Mouse (Mus musculus) CH12.LX (cell line): ENCODE data around the gene Zscan20. TPM values are rescaled to one million over a fixed set of nuclear protein-coding genes. Genes with fewer than 3 reads are reported as not detected.

Experiments used
- DNase-seq: peaks from one replicate; pipeline ENCODE4 v3.0.0-alpha.2; 2013; ENCODE audit errors: extremely low read depth
- H3K27ac ChIP-seq: 2 replicates; pipeline ENCODE4 v1.5.1; 2012; ENCODE audit warnings: low read depth, mild to moderate bottlenecking, control low read depth, moderate library complexity; ENCODE audit not compliant: insufficient read depth
- H3K27me3 ChIP-seq: replicated peaks from 2 replicates; pipeline ENCODE3; 2012; ENCODE audit warnings: inconsistent platforms
- H3K36me3 ChIP-seq, 2 experiments: replicated peaks in 1 of 2; 2 replicates each; pipeline versions ENCODE3 to v1.6.1; 2012; ENCODE audit warnings: inconsistent platforms in 1 of 2, low read length in 1 of 2, mild to moderate bottlenecking in 1 of 2, mixed read lengths in 1 of 2, moderate library complexity in 1 of 2; ENCODE audit not compliant: control insufficient read depth in 1 of 2, insufficient read depth in 1 of 2
- H3K4me1 ChIP-seq, 2 experiments: 2 replicates each; pipeline ENCODE4 v1.6.1; 2012; ENCODE audit warnings: inconsistent platforms in 1 of 2, moderate library complexity in 1 of 2; ENCODE audit not compliant: insufficient read depth in 2 of 2, control insufficient read depth in 1 of 2
- H3K4me2 ChIP-seq: 2 replicates; pipeline ENCODE4 v1.6.1; 2012; ENCODE audit warnings: low read depth, mild to moderate bottlenecking, control low read depth; ENCODE audit not compliant: poor library complexity, insufficient read depth, severe bottlenecking
- H3K4me3 ChIP-seq, 3 experiments: fragments of 150-350 bp in 1 of 3; sonication (generic) in 1 of 3; replicated peaks in 1 of 3; 2 replicates each; pipeline versions ENCODE3 to v1.5.1; 2011 to 2012; ENCODE audit warnings: low read depth in 2 of 3, low read length in 2 of 3, mild to moderate bottlenecking in 2 of 3, moderate library complexity in 2 of 3, control low read depth in 1 of 3, improper control_type of control experiment in 1 of 3, inconsistent platforms in 1 of 3, mixed read lengths in 1 of 3; ENCODE audit not compliant: poor library complexity in 1 of 3
- H3K79me2 ChIP-seq: replicated peaks from 2 replicates; pipeline ENCODE4 v1.6.1; 2012; ENCODE audit warnings: mild to moderate bottlenecking, moderate library complexity; ENCODE audit not compliant: control insufficient read depth, poor library complexity, insufficient read depth, severe bottlenecking; ENCODE audit errors: extremely low read depth
- H3K9ac ChIP-seq: 2 replicates; pipeline ENCODE4 v1.6.1; 2012; ENCODE audit warnings: low read depth, mild to moderate bottlenecking, control low read depth, moderate library complexity; ENCODE audit not compliant: insufficient read depth
- H3K9me3 ChIP-seq: replicated peaks from 2 replicates; pipeline ENCODE3; 2012; ENCODE audit warnings: low read length, inconsistent platforms, mixed read lengths
- BHLHE40 ChIP-seq: IDR thresholded peaks from 2 replicates; pipeline ENCODE4 v1.6.1; 2011; ENCODE audit warnings: mild to moderate bottlenecking, low read depth, low read length, improper control_type of control experiment
- CHD2 ChIP-seq: IDR thresholded peaks from 2 replicates; pipeline ENCODE4 v1.6.1; 2011; ENCODE audit warnings: low read length, improper control_type of control experiment
- CTCF ChIP-seq, 2 experiments: IDR thresholded peaks in 1 of 2; conservative IDR thresholded peaks in 1 of 2; 2 replicates each; pipeline ENCODE4 v1.5.1; 2011 to 2012; ENCODE audit warnings: low read depth in 2 of 2, low read length in 2 of 2, improper control_type of control experiment in 1 of 2, inconsistent platforms in 1 of 2, mild to moderate bottlenecking in 1 of 2, moderate library complexity in 1 of 2
- E2F4 ChIP-seq: IDR thresholded peaks from 2 replicates; pipeline ENCODE4 v1.6.1; 2011; ENCODE audit warnings: low read depth, low read length, improper control_type of control experiment; ENCODE audit not compliant: insufficient replicate concordance
- ELF1 ChIP-seq: IDR thresholded peaks from 2 replicates; pipeline ENCODE4 v1.6.1; 2014; ENCODE audit warnings: low read depth, mild to moderate bottlenecking, inconsistent platforms, low read length, improper control_type of control experiment
- EP300 ChIP-seq: IDR thresholded peaks from 2 replicates; pipeline ENCODE4 v1.6.1; 2011; ENCODE audit warnings: low read length, improper control_type of control experiment
- ETS1 ChIP-seq: conservative IDR thresholded peaks from 2 replicates; pipeline ENCODE4 v1.6.1; 2012; ENCODE audit warnings: low read depth, mild to moderate bottlenecking, inconsistent platforms, low read length, improper control_type of control experiment, moderate library complexity
- GABPA ChIP-seq: IDR thresholded peaks from 2 replicates; pipeline ENCODE4 v1.6.1; 2012; ENCODE audit warnings: low read depth, low read length, improper control_type of control experiment, inconsistent platforms; ENCODE audit not compliant: insufficient replicate concordance
- IRF4 ChIP-seq: IDR thresholded peaks from 2 replicates; pipeline ENCODE4 v1.6.1; 2014; ENCODE audit warnings: low read depth, mild to moderate bottlenecking, inconsistent platforms, low read length, improper control_type of control experiment
- JUND ChIP-seq: conservative IDR thresholded peaks from 2 replicates; pipeline ENCODE4 v1.6.1; 2011; ENCODE audit warnings: low read depth, low read length, improper control_type of control experiment
- MAX ChIP-seq: IDR thresholded peaks from 2 replicates; pipeline ENCODE4 v1.6.1; 2011; ENCODE audit warnings: low read length, improper control_type of control experiment
- MXI1 ChIP-seq: IDR thresholded peaks from 2 replicates; pipeline ENCODE4 v1.6.1; 2011; ENCODE audit warnings: mild to moderate bottlenecking, low read depth, low read length, improper control_type of control experiment
- NELFE ChIP-seq: IDR thresholded peaks from 2 replicates; pipeline ENCODE4 v1.6.1; 2011; ENCODE audit warnings: low read depth, low read length, improper control_type of control experiment
- NRF1 ChIP-seq: IDR thresholded peaks from 2 replicates; pipeline ENCODE4 v1.6.1; 2014; ENCODE audit warnings: low read depth, mild to moderate bottlenecking, inconsistent platforms, low read length, improper control_type of control experiment, moderate library complexity
- PAX5 ChIP-seq: IDR thresholded peaks from 2 replicates; pipeline ENCODE4 v1.6.1; 2012; ENCODE audit warnings: low read length, inconsistent platforms, mixed read lengths
- POLR2A ChIP-seq: IDR thresholded peaks from 2 replicates; pipeline ENCODE4 v1.6.1; 2011; ENCODE audit warnings: low read depth, mild to moderate bottlenecking, improper control_type of control experiment, low read length
- POLR2AphosphoS2 ChIP-seq: IDR thresholded peaks from 2 replicates; pipeline ENCODE4 v1.6.1; 2011; ENCODE audit warnings: low read depth, low read length, improper control_type of control experiment
- RAD21 ChIP-seq: IDR thresholded peaks from 2 replicates; pipeline ENCODE4 v1.6.1; 2011; ENCODE audit warnings: low read depth, mild to moderate bottlenecking, low read length, improper control_type of control experiment, moderate library complexity
- TCF12 ChIP-seq: IDR thresholded peaks from 2 replicates; pipeline ENCODE4 v1.6.1; 2014; ENCODE audit warnings: low read depth, mild to moderate bottlenecking, inconsistent platforms, low read length, improper control_type of control experiment
- USF1 ChIP-seq: IDR thresholded peaks from 2 replicates; pipeline ENCODE4 v1.6.1; 2014; ENCODE audit warnings: low read depth, mild to moderate bottlenecking, inconsistent platforms, low read length, improper control_type of control experiment
- USF2 ChIP-seq: conservative IDR thresholded peaks from 2 replicates; pipeline ENCODE4 v1.6.1; 2011; ENCODE audit warnings: low read depth, low read length, improper control_type of control experiment
- ZC3H11A ChIP-seq: IDR thresholded peaks from 2 replicates; pipeline ENCODE4 v1.6.1; 2012; ENCODE audit warnings: low read depth, mild to moderate bottlenecking, inconsistent platforms, low read length, improper control_type of control experiment
- ZKSCAN1 ChIP-seq: IDR thresholded peaks from 2 replicates; pipeline ENCODE4 v1.6.1; 2012; ENCODE audit warnings: low read depth, inconsistent platforms, low read length, improper control_type of control experiment, borderline replicate concordance
- dilution Hi-C: fragments of 300-500 bp; cut with MboI; formaldehyde crosslinking; loops from 2 replicates; pipeline ENCODE4 v1.14.3; 2020; ENCODE audit warnings: low sequenced_read_pairs; ENCODE audit not compliant: extremely low pct_unique_long_range_greater_than_20kb, extremely low pct_ligation_motif_present
- in situ Hi-C: fragments of 300-500 bp; cut with MboI; formaldehyde crosslinking; loops from 3 replicates; pipeline ENCODE4 v1.14.3; 2019; ENCODE audit warnings: low sequenced_read_pairs, low pct_ligation_motif_present, low pct_unique_long_range_greater_than_20kb, mixed read lengths
- polyA plus RNA-seq: library from polyadenylated mRNA; unstranded; fragments of >175 nt; gene quantifications from 2 replicates; pipeline ENCODE4 v1.2.1, GENCODE M21; 2012; ENCODE audit warnings: low read depth; ENCODE audit not compliant: insufficient read length
- total RNA-seq, 2 experiments: library from RNA; depleted of rRNA; stranded (reverse); fragments of 300-350 nt in 1 of 2; fragments of >200 nt in 1 of 2; gene quantifications; 2 replicates each; pipeline ENCODE4 v1.2.3; 2012 to 2014

The Zscan20 gene
- total and polyA plus RNA-seq, 3 experiments: 3.4 to 7.6 (median 4.2) TPM

- no peak overlapping the region for H3K4me2 ChIP-seq
- dilution Hi-C loops (no loop called here), in situ Hi-C loops (no loop called here)
- no peak overlapping the region for H3K4me3 ChIP-seq
- no peak overlapping the region for H3K9ac ChIP-seq
- H3K4me1 ChIP-seq: peaks cover 0 to 20% of the 10 kb centered on the region in 2 experiments; a peak in 2 of 4 replicates
- no peaks in the 10 kb centered on the region for H3K36me3 ChIP-seq
- DNase-seq: no peak
- H3K9me3 ChIP-seq: no peaks in the 10 kb centered on the region
- no peak for TF ChIP-seq CTCF (conservative IDR thresholded peaks at IDR 0.05 in 1 of 2, IDR thresholded peaks at IDR 0.05 in 1 of 2; ENCODE audit: low read depth in 2 of 2, low read length in 2 of 2)
- TF ChIP-seq ZC3H11A: no peak
- TF ChIP-seq CHD2: no peak
- TF ChIP-seq ETS1: no peak
- TF ChIP-seq E2F4: no peak
- no peak for TF ChIP-seq RAD21
- TF ChIP-seq IRF4: no peak
- no peak for TF ChIP-seq BHLHE40
- TF ChIP-seq NRF1: no peak
- no peak for TF ChIP-seq MAX
- no peak overlapping the region for H3K27ac ChIP-seq
- H3K27me3 ChIP-seq: peaks cover 6% of the 10 kb centered on the region
- H3K79me2 ChIP-seq: no peaks in the 10 kb centered on the region
Measured at GRCm38 (mm10) chr4:128648567-128649255, 38.8 kb upstream of the Zscan20 start.

- Histone ChIP-seq H3K27ac (no peak overlapping the region), H3K9ac (no peak overlapping the region), H3K36me3 (no peaks in the 10 kb centered on the region), H3K27me3 (peaks cover 1% of the 10 kb centered on the region), H3K4me1 (peaks cover 0 to 20% of the 10 kb centered on the region in 2 experiments; a peak in 2 of 4 replicates), H3K4me2 (no peak overlapping the region), H3K79me2 (no peaks in the 10 kb centered on the region), H3K4me3 (no peak overlapping the region), H3K9me3 (no peaks in the 10 kb centered on the region)
- no peak for DNase-seq
- in situ Hi-C loops: no loop called here
- no peak for TF ChIP-seq NELFE
- no peak for TF ChIP-seq ZKSCAN1
- TF ChIP-seq USF1: no peak
- no peak for TF ChIP-seq MXI1
- TF ChIP-seq E2F4: no peak
- TF ChIP-seq ELF1: no peak
- no peak for TF ChIP-seq EP300
- no peak for TF ChIP-seq POLR2AphosphoS2
- no peak for TF ChIP-seq USF2
- no peak for TF ChIP-seq CHD2
- no peak for TF ChIP-seq PAX5
- TF ChIP-seq RAD21: no peak
- TF ChIP-seq JUND: no peak
- TF ChIP-seq POLR2A: no peak
- no peak for TF ChIP-seq GABPA
- no peak for TF ChIP-seq TCF12
- dilution Hi-C loops: no loop called here
Measured at GRCm38 (mm10) chr4:128646762-128647161, 36.9 kb upstream of the Zscan20 start.
